Mouse (Mus musculus): Measurements from ENCODE around the gene Med21. TPM values are rescaled to one million over a fixed set of nuclear protein-coding genes. Genes with fewer than 3 reads are reported as not detected.

Gene Med21
- polyA plus RNA-seq, 2 experiments = 44.7 to 65.8 TPM

DNA sequence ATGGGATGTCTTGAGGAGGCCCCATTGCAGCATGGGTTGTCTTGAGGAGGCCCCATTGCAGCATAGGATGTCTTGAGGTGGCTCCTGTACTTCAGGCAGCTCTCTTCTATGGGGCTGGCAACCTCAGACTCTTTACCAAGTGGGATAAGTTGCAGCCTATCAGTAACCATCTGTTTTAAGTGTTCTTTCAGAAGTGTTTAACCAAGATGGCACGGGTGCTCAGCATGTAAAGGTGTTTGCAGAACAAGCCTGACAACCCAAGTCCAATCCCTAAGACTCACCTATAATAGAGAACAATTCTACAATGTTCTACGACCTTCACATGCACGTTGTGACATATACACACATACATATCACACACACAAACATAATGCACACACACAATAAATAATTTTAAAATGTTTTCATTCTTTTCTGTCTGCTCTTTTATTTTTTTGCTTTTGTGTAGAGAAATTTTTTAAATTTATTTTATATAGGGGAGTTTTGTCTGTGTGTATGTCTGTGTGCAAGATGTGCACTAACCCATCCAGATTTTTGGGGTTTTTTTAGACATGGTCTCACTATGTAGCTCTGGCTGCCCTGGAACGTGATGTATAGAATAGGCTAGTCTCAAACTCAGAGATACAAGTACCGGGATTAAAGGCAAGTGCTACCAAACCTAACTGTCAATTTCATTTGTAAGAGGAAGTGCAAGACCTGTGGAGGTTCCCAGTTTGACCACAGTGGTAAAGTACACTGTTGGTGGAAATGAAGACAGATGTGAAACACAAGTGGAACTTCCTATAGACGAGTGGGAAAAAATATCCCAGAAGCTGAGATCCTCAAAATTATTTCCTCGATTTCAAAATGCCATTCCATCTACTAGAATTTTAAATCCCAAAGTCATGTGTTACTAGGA, 2.0 kb upstream of the Med21 start:
- H3K4me1 ChIP-seq (replicated peaks; ENCODE audit: control insufficient read depth in 2 of 2, insufficient read depth in 2 of 2, low read length in 1 of 2) = peaks cover 28 to 30% of the 10 kb centered on the region in 2 experiments
- H3K9me3 ChIP-seq (ENCODE audit: control insufficient read depth, low read length) = no peaks in the 10 kb centered on the region
- no peak for TF ChIP-seq CTCF (IDR thresholded peaks at IDR 0.05; ENCODE audit: low read depth)
- no peak for TF ChIP-seq EP300 (IDR thresholded peaks at IDR 0.05; ENCODE audit: low read depth)
- no peak overlapping the region for H3K9ac ChIP-seq (replicated peaks)
- no peak overlapping the region for H3K27ac ChIP-seq
- DNase-seq (ENCODE audit: low read depth in 3 of 3, low spot score in 3 of 3) (no peak), ATAC-seq (ENCODE audit: insufficient read depth) (no peak)
- no peak overlapping the region for H3K4me2 ChIP-seq (ENCODE audit: low read depth)
- H3K27me3 ChIP-seq (ENCODE audit: control insufficient read depth, insufficient read depth, low read length) = no peaks in the 10 kb centered on the region
- no peak overlapping the region for H3K4me3 ChIP-seq (ENCODE audit: insufficient read depth in 1 of 2, low read depth in 2 of 2, low read length in 2 of 2)
- H3K36me3 ChIP-seq (replicated peaks; ENCODE audit: control insufficient read depth, insufficient read depth, low read depth) = no peaks in the 10 kb centered on the region
- WGBS (ENCODE audit: insufficient replicate concordance) = 56% methylated on average over 7 of the region's 7 CpGs

DNA sequence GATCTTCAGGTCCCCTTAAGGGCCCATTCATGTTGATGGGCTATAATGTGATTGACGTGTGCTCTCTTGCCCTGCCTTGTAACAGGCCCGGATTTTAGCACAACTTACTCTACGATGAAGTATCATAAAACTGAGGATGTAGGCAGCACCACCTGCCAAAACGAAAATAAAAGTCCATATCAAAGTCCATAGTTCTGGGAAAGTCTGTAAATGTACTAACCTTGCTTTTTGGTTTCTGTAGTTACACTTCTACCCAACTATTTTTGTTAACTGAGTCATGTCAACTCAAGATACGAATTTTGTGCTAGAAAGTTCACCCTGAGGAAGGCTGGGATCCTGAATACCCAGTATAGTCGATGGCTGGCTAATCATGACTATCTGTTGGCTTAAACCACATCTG, 1.4 kb upstream of the Med21 start:
- H3K4me1 ChIP-seq (replicated peaks; ENCODE audit: control insufficient read depth in 2 of 2, insufficient read depth in 2 of 2, low read length in 1 of 2) = peaks cover 28 to 30% of the 10 kb centered on the region in 2 experiments
- WGBS (ENCODE audit: insufficient replicate concordance) = 53% methylated on average over 6 of the region's 6 CpGs
- ATAC-seq (ENCODE audit: insufficient read depth) (no peak), DNase-seq (ENCODE audit: low read depth in 3 of 3, low spot score in 3 of 3) (no peak)
- H3K4me2 ChIP-seq (ENCODE audit: low read depth) = 0 out of 2 replicates have a peak overlapping the region, but pooled peaks have one; percentile 92
- no peaks in the 10 kb centered on the region for H3K9me3 ChIP-seq (ENCODE audit: control insufficient read depth, low read length)
- no peaks in the 10 kb centered on the region for H3K27me3 ChIP-seq (ENCODE audit: control insufficient read depth, insufficient read depth, low read length)
- no peak overlapping the region for H3K4me3 ChIP-seq (ENCODE audit: insufficient read depth in 1 of 2, low read depth in 2 of 2, low read length in 2 of 2)
- no peak overlapping the region for H3K9ac ChIP-seq (replicated peaks)
- TF ChIP-seq EP300 (IDR thresholded peaks at IDR 0.05; ENCODE audit: low read depth) = no peak
- TF ChIP-seq CTCF (IDR thresholded peaks at IDR 0.05; ENCODE audit: low read depth) = no peak
- H3K27ac ChIP-seq = 0 out of 2 replicates have a peak overlapping the region, but pooled peaks have one; percentile 69
- H3K36me3 ChIP-seq (replicated peaks; ENCODE audit: control insufficient read depth, insufficient read depth, low read depth) = no peaks in the 10 kb centered on the region

DNA sequence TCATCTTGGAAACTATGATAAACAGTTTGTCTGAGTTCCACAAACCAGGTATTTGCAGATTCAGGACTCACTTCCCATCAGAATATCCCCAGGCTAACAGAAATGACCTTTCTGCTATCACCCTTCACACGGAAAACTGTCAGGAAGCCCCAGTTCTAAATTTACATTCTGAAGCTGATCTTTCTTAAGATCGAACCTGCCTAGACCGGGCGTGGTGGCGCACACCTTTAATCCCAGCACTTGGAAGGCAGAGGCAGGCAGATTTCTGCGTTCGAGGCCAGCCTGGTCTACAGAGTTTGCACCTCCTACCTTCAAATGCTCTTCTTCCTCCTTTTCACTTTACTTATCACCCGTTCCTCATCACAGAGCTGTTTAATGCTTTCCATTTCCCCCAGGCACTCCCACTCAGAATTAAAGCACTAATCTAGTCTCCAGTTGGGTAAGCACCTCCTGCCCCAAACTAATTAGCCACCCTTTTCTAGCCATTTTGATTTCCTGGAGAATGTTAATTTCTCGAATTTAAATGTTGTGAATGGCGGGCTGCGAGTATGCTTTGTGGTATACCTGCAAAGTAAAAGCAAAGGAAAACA, 631 bp upstream of the Med21 start:
- TF ChIP-seq CTCF (IDR thresholded peaks at IDR 0.05; ENCODE audit: low read depth) (no peak), EP300 (IDR thresholded peaks at IDR 0.05; ENCODE audit: low read depth) (no peak)
- Histone ChIP-seq H3K27me3 (ENCODE audit: control insufficient read depth, insufficient read depth, low read length) (no peaks in the 10 kb centered on the region), H3K27ac (peak overlapping the region; percentile 69), H3K4me3 (ENCODE audit: insufficient read depth in 1 of 2, low read depth in 2 of 2, low read length in 2 of 2) (peak overlapping the region; percentile 69 to 75), H3K36me3 (replicated peaks; ENCODE audit: control insufficient read depth, insufficient read depth, low read depth) (no peaks in the 10 kb centered on the region), H3K9ac (replicated peaks) (peak overlapping the region; percentile 78), H3K9me3 (ENCODE audit: control insufficient read depth, low read length) (no peaks in the 10 kb centered on the region), H3K4me2 (ENCODE audit: low read depth) (peak overlapping the region; percentile 92), H3K4me1 (replicated peaks; ENCODE audit: control insufficient read depth in 2 of 2, insufficient read depth in 2 of 2, low read length in 1 of 2) (peaks cover 28 to 30% of the 10 kb centered on the region in 2 experiments)
- DNase-seq (ENCODE audit: low read depth in 3 of 3, low spot score in 3 of 3) (no peak), ATAC-seq (ENCODE audit: insufficient read depth) (0 out of 2 replicates have a peak, but pooled peaks have one; percentile 0)
- 41% methylated on average over 11 of the region's 11 CpGs for WGBS (ENCODE audit: insufficient replicate concordance)

- H3K27me3 ChIP-seq (ENCODE audit: control insufficient read depth, insufficient read depth, low read length) = no peaks in the 10 kb centered on the region
- DNase-seq (ENCODE audit: low read depth in 3 of 3, low spot score in 3 of 3) (no peak), ATAC-seq (ENCODE audit: insufficient read depth) (peak; percentile 20; the same call in 1 of the 2 replicates)
- peak overlapping the region; percentile 95 for H3K4me2 ChIP-seq (ENCODE audit: low read depth)
- H3K9me3 ChIP-seq (ENCODE audit: control insufficient read depth, low read length) = no peaks in the 10 kb centered on the region
- no peak for TF ChIP-seq EP300 (IDR thresholded peaks at IDR 0.05; ENCODE audit: low read depth)
- no peak for TF ChIP-seq CTCF (IDR thresholded peaks at IDR 0.05; ENCODE audit: low read depth)
- peak overlapping the region; percentile 91 for H3K9ac ChIP-seq (replicated peaks)
- WGBS (ENCODE audit: insufficient replicate concordance) = 15% methylated on average over 11 of the region's 11 CpGs
- peak overlapping the region; percentile 75 for H3K27ac ChIP-seq
- no peaks in the 10 kb centered on the region for H3K36me3 ChIP-seq (replicated peaks; ENCODE audit: control insufficient read depth, insufficient read depth, low read depth)
- H3K4me3 ChIP-seq (ENCODE audit: insufficient read depth in 1 of 2, low read depth in 2 of 2, low read length in 2 of 2) = peak overlapping the region; percentile 75 to 84
- H3K4me1 ChIP-seq (replicated peaks; ENCODE audit: control insufficient read depth in 2 of 2, insufficient read depth in 2 of 2, low read length in 1 of 2) = peaks cover 28 to 30% of the 10 kb centered on the region in 2 experiments
Observed at GRCm38 (mm10) chr6:146643184-146643570, 830 bp downstream of the Med21 start.

DNA sequence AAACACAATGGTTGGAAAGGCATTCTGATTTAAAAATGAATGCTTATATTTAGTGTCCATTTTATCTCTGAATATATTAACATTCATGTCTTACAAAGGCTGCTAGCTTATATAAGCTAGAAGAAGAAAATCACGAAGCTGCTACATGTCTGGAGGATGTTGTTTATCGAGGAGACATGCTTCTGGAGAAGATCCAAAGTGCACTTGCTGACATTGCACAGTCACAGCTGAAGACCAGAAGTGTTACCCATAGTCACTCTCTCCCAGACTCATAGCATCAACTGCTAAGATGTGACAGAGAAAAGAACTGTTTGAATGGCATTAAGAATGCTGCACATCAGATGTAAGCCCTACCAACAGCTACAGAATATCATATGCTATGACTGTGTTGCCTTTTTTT, 7.7 kb downstream of the Med21 start:
- no peaks in the 10 kb centered on the region for H3K9me3 ChIP-seq (ENCODE audit: control insufficient read depth, low read length)
- no peak for DNase-seq (ENCODE audit: low read depth in 3 of 3, low spot score in 3 of 3)
- no peak for ATAC-seq (ENCODE audit: insufficient read depth)
- TF ChIP-seq CTCF (IDR thresholded peaks at IDR 0.05; ENCODE audit: low read depth) = no peak
- H3K27me3 ChIP-seq (ENCODE audit: control insufficient read depth, insufficient read depth, low read length) = no peaks in the 10 kb centered on the region
- H3K4me3 ChIP-seq (ENCODE audit: insufficient read depth in 1 of 2, low read depth in 2 of 2, low read length in 2 of 2) = no peak overlapping the region
- no peaks in the 10 kb centered on the region for H3K4me1 ChIP-seq (replicated peaks; ENCODE audit: control insufficient read depth in 2 of 2, insufficient read depth in 2 of 2, low read length in 1 of 2)
- H3K27ac ChIP-seq = no peak overlapping the region
- no peak overlapping the region for H3K9ac ChIP-seq (replicated peaks)
- peaks cover 5% of the 10 kb centered on the region; the same call in 1 of the 2 replicates for H3K36me3 ChIP-seq (replicated peaks; ENCODE audit: control insufficient read depth, insufficient read depth, low read depth)
- WGBS (ENCODE audit: insufficient replicate concordance) = 64% methylated on average over 2 of the region's 2 CpGs
- H3K4me2 ChIP-seq (ENCODE audit: low read depth) = no peak overlapping the region

All from liver, embryonic 14.5 days (tissue).